Mouse (Mus musculus) forelimb bud, embryonic 11.5 days (tissue): Measurements from ENCODE around the gene Galk1.
A peak's percentile ranks its signal among the peaks of the same experiment; 100 is the strongest.

Experiments
- DNase-seq: peaks from one replicate; pipeline ENCODE4 v3.0.0-alpha.2; 2012; ENCODE audit warnings: low read depth, low spot score

The Galk1 gene

DNA sequence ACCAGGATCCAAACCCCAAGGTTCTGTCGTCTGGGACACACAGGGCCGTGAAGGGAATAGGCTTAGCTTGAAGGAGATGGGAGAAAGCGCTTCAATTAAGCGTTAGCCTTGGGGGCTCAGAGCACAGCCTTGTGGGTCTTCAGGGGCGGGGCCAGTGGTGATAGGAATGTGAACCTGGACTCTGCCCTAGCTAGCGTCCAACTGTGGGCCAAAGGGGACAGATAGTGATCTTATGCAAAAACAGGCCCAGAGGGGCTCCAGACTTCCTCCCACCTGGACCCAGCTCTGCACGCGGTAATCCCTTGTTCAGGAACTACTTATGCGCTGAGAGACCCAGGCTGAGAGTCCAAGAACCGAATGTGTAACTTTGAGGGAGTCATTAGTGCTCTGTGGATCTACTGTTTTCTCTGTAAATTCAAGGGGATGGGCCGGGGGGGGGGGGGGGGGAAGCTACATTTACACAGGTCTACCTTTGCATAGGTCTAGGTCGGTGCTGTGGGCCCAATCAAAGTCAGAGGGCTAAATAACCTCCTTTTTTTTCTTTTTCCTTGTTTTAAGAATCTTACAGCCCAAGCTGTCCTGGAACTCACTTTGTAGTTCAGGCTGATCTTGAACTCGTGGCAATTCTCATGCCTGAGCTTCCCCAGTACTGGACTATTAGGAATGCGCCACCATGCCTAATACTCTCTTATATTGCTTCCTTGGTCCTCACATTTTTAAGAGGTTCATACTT, 824 bp downstream of the Galk1 start:
- no peak for DNase-seq

DNA sequence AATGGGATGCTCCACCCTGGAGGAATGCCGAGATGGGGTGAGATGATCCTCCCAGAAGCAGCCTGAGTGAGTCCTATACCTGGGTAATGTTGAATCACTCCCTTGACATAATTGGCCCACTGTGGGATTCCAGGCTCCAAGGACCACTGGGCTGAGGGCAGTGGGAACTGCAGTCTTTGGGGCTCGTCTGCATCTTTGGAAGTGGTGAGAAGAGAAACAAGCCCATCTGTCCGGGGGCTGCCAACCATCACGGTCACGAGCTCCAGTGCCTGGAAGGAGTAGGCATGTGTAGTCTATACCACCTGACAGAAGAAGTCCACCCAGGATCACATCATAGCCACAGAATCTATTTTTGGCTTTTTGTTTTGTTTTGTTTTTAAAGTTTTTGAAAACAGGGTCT, 1.6 kb downstream of the Galk1 start:
- no peak for DNase-seq

DNA sequence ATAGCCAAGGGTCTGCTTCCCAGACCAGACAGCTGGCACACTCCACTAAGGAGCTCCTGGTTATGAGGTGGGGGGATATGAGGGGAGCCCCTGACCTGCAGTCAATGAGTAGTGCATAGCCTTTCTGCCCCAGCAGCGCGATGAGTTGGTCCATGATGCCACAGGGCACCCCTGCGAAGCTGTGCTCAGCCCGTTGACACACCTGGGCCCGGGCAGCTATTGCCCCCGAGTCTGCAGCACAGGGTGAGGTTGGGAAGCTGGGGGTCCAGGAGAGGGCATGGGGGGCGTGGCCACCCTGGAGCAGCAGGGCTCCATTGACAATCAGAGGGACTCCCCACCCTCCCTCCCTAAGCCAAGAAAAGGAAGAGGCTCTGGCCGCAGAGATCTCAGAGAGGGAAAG, 2.4 kb downstream of the Galk1 start:
- no peak for DNase-seq

GRCm38 (mm10) chr11:116009661-116010060, 2.9 kb downstream of the Galk1 start:
- no peak for DNase-seq

DNA sequence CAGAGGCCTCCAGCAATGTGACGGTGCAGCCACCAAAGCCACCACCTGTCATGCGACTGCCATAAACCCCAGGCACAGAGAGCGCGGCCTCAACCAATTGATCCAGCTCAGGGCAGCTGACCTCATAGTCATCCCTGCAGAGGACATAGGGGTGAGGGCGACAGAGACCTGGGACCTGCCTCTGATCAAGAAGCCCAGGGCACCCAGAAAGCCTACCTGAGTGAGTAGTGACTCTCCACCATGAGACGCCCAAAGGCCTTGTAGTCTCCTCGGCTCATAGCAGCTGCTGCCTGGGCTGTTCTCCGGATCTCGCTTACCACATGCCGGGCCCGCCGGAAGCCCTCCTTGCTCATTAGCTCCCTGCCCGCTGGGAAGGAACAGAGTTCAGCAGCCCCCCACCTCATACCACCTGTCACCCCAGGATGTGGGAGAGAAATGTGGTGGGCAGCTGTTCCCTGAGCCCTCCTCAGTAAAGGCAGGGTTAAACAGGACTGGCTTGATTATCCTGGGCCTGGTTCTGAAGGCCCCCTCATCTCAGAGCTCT, 3.6 kb downstream of the Galk1 start:
- no peak for DNase-seq

DNA sequence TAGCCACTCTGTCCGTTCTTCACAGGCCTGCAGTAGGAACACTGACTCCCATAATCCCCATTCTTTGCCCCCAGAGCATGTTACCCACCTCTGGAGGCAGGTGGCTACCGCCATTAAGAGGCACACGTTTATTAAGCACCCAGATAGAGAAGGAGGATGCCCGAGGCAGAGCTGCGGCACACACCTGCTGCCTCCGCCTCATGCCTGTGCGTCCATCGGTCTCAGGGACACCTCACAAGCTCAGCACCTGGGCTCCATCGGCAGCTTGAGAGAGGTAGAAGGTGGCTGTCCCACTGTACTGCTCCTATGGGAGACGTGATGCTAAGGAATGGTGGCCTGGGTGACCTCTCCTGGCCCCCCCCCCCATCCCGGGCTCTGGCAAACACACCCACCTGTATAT, 4.1 kb downstream of the Galk1 start:
- DNase-seq, result no peak

DNA sequence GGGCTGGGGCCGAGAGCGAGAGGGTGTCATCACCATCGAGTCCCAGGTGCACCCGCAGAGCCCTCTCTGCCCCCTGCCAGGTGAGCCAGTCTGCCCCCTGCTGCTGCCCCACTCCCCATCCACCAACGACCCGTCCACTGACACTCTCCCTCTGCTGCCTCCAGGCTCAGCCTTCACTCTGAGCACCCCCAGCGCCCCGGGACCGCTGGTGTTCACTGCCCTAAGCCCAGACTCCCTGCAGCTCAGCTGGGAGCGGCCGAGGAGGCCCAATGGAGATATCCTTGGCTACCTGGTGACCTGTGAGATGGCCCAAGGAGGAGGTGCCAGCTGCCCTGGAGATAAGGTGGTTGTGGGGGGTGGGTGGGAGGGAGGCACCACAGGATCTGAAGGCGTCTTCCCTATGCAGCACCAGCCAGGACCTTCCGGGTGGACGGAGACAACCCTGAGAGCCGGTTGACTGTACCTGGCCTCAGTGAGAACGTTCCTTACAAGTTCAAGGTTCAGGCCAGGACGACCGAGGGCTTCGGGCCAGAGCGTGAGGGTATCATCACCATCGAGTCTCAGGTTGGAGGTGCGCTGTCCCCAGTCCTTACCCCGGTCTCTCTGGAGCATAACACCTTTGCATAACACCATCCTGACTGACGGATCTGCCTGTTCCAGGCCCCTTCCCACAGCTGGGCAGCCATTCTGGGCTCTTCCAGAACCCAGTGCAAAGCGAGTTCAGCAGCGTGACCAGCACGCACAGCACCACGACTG, 5.2 kb downstream of the Galk1 start:
- no peak for DNase-seq

GRCm38 (mm10) chr11:116005701-116006419, 6.7 kb downstream of the Galk1 start:
- DNase-seq, result no peak

- peak; percentile 58 for DNase-seq
Observed at GRCm38 (mm10) chr11:116004840-116005700, 7.4 kb downstream of the Galk1 start.

DNA sequence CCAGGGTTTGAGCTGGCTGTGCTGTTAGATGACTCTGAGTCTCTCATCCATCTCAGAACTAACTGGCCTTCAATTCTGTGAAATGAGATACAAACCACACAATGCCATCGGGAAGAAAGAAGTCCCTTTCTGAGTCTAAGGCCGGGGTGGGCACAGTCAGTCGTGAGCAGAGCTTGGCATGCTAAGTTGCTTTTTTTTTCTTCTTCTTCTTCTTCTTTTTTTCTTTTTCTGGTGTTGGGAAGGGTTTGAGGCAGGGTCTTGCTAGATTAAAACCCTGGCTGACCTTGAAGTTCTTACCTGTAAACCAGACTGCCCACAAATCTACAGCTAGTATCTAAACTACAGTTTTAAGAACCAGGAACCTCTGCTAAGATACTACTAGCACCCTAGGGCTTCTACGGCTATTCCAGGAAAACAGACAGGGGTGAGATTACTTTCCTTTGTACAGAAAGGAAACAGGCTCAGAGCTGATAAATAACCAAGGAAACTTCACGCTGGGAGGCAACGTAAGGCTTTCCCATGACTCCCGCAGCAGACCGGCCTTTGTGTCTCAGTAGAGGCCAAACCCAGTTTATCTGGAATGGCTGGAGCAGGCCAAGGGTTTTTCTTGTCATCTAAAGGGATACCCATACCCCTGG, 8.2 kb downstream of the Galk1 start:
- DNase-seq, result no peak

GRCm38 (mm10) chr11:116002894-116003293, 9.6 kb downstream of the Galk1 start:
- no peak for DNase-seq

GRCm38 (mm10) chr11:116001725-116002124, 10.8 kb downstream of the Galk1 start:
- no peak for DNase-seq

DNA sequence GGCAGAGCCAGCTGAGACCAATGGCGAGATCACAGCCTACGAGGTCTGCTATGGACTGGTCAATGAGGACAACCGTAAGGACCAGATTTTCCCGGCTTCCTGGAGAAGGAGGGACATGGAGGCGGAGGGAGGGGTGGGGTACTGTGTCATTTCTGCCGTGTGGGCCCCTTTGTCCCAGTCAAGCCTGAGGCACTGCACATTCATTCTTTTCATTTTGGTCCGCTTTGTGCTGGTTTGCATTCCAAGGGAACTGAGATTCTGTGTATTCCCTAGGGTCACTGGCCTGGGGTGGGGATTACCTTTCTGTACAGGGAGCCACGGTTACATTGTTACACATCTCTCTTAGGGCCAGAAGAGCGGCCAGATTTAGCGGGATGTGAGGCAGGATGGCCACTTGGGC, 11.9 kb downstream of the Galk1 start:
- DNase-seq, result no peak

GRCm38 (mm10) chr11:115999538-116000143, 12.9 kb downstream of the Galk1 start:
- DNase-seq, result peak; percentile 49

DNA sequence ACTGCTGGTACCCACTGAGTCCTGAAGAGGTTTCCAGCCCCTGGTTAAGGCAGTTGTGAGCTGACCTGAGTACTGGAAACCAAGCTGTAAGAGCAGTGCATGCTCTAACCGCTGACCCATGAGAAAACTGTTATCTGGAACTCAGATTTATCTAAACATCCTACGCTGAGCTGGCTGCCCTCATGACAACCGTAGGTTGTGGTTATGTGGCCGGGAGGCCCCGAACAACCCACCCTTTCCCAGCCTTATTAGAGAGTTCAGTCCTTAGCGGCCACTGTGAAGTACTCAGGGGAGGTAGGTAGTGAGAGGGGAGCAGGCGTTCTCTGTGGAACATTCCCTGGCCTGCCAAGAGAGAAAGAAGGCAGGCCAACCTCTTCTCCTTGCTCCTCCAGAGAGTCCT, 13.5 kb downstream of the Galk1 start:
- DNase-seq, result no peak

- no peak for DNase-seq
Observed at GRCm38 (mm10) chr11:115997662-115998061, 14.9 kb downstream of the Galk1 start.

GRCm38 (mm10) chr11:115997047-115997446, 15.5 kb downstream of the Galk1 start:
- DNase-seq, result no peak

GRCm38 (mm10) chr11:115995256-115995655, 17.3 kb downstream of the Galk1 start:
- no peak for DNase-seq

- DNase-seq, result no peak
Observed at GRCm38 (mm10) chr11:115992098-115992497, 20.4 kb downstream of the Galk1 start.

DNA sequence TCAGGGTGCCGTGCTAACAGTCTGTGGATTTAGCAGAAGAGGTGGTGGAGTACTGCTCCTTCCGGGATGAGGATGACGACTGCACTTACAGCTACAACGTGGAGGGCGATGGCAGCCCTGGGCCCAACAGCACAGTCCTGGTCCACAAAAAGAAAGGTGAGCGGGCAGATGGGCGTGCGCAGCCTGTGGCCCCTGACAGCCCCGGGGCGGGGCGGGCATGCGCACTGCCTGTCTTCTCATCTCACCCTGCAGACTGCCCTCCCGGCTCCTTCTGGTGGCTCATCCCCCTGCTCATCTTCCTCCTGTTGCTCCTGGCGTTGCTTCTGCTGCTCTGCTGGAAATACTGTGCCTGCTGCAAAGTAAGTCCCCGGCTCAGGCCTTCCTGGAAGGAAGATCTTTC, 22.8 kb downstream of the Galk1 start:
- DNase-seq, result no peak
